In the genomic region with DNA sequence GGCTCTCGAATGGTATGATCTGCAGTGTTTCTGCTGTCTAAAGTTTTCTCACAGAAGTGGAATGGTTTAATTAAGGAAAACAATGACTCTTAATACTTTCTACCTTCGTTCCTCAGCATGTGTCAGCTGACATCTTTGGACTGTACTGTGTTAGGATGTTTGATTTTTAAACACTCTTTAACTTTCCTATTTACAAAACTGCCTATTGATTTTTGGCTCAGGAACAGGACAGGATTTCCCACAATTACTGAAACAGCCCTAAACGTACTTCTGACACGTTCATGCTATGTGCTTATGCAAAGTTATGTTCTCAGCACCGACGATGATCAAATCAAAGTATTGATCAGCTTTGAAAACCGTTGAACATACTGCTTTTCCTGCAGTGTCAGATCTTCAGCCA, we compare ENCODE assay signal across 34 mouse cellular contexts.
"Had no signal": no experiment of that assay in that cellular context is flagged by ENCODE, and none has a peak within 500 bp of the region (broad histone marks: within the 10 kb centered on the region; RNA-seq: fewer than 3 reads in every experiment).

No protein-coding gene starts in this region.

- H3K4me2 ChIP-seq: heart, embryonic 11.5 days; heart, embryonic 12.5 days; heart, embryonic 13.5 days; heart, embryonic 15.5 days; hindbrain, embryonic 12.5 days; hindbrain, embryonic 13.5 days; hindbrain, embryonic 14.5 days; hindbrain, embryonic 15.5 days; intestine, embryonic 15.5 days; kidney, embryonic 15.5 days had no signal

- H3K36me3 ChIP-seq: heart, embryonic 10.5 days; heart, embryonic 12.5 days; heart, embryonic 13.5 days; heart, embryonic 15.5 days; hindbrain, embryonic 10.5 days; hindbrain, embryonic 12.5 days; hindbrain, embryonic 13.5 days; hindbrain, embryonic 15.5 days; intestine, embryonic 15.5 days; kidney, embryonic 15.5 days had no signal

- DNase-seq: heart, adult 2 months; heart, postnatal 10 days; heart, postnatal 14 days; heart, postnatal 36 days; heart, postnatal 4 days; kidney, adult 11 months; kidney, adult 18-20 months; kidney, adult 2 months; kidney, adult 8-10 months; kidney, adult 9 months; kidney, postnatal 10 days; kidney, postnatal 14 days; kidney, postnatal 25 days; kidney, postnatal 36 days; kidney, postnatal 4 days; layer of hippocampus, adult 9-11 months had no signal

- H3K27ac ChIP-seq: heart, adult 2 months; heart, embryonic 10.5 days; heart, embryonic 13.5 days; heart, embryonic 15.5 days; hindbrain, embryonic 10.5 days; hindbrain, embryonic 12.5 days; hindbrain, embryonic 14.5 days; hindbrain, embryonic 15.5 days; hindbrain, postnatal 0 days; intestine, embryonic 15.5 days; kidney, embryonic 15.5 days; kidney, postnatal 0 days; layer of hippocampus, adult 2 months had no signal

- H3K27me3 ChIP-seq: heart, embryonic 12.5 days; heart, embryonic 13.5 days; heart, embryonic 15.5 days; hindbrain, embryonic 12.5 days; hindbrain, embryonic 13.5 days; hindbrain, embryonic 15.5 days; intestine, embryonic 15.5 days; kidney, embryonic 15.5 days had no signal

- H3K9ac ChIP-seq: heart, embryonic 12.5 days; heart, embryonic 13.5 days; heart, embryonic 15.5 days; hindbrain, embryonic 12.5 days; hindbrain, embryonic 13.5 days; hindbrain, embryonic 14.5 days; hindbrain, embryonic 15.5 days; intestine, embryonic 15.5 days; kidney, embryonic 15.5 days had no signal

- H3K4me3 ChIP-seq: heart, adult 2 months; heart, embryonic 10.5 days; heart, embryonic 12.5 days; heart, embryonic 13.5 days; heart, embryonic 15.5 days; hindbrain, embryonic 10.5 days; hindbrain, embryonic 12.5 days; hindbrain, embryonic 13.5 days; hindbrain, embryonic 15.5 days; intestine, embryonic 15.5 days; kidney, embryonic 15.5 days; layer of hippocampus, adult 2 months had no signal

- H3K4me1 ChIP-seq: heart, embryonic 10.5 days; heart, embryonic 12.5 days; heart, embryonic 13.5 days; heart, embryonic 15.5 days; intestine, embryonic 15.5 days had no signal

- ATAC-seq: hindbrain, postnatal 0 days; inflammation-experienced regulatory T-cells, adult 6 months; intestine, embryonic 15.5 days; intestine, embryonic 16.5 days; intestine, postnatal 0 days had no signal

- H3K9me3 ChIP-seq: heart, embryonic 10.5 days; heart, embryonic 12.5 days; heart, embryonic 13.5 days; heart, embryonic 15.5 days; hindbrain, embryonic 10.5 days; hindbrain, embryonic 12.5 days; hindbrain, embryonic 13.5 days; hindbrain, embryonic 15.5 days; intestine, embryonic 15.5 days; kidney, embryonic 15.5 days had no signal
